Mouse (Mus musculus): ENCODE data around the gene Dlk2. TPM values are rescaled to one million over a fixed set of nuclear protein-coding genes. Genes with fewer than 3 reads are reported as not detected.
A peak's percentile ranks its signal among the peaks of the same experiment; 100 is the strongest.

Dlk2 gene
- polyA plus RNA-seq, 1 experiment from 2014 or later = 2.0 TPM

DNA sequence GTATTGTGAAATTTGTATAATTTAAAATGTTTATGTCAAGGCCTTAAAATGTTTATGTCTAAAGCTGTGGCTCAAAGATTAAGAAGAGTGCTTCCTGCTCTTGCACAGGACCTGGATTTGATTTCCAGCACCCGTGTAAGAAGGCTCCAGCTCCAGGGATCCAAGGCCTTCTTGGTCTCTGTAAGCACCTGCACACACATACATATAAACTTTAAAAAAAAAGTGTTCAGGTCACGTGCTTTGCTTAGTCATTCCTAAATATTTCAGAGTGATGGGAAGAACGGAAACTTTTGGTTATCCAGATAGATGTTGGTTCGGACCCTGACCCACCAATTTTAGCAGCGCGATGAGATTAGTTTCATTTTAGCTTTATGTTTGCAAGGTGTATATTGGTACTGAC is 31.5 kb downstream of the Dlk2 start:
- DNase-seq (ENCODE audit: low spot score) (no peak), ATAC-seq (replicated peaks; ENCODE audit: insufficient number of reproducible peaks, low FRiP score, low TSS enrichment, low read depth) (no peak)
- no peaks in the 10 kb centered on the region for H3K27me3 ChIP-seq (ENCODE audit: control insufficient read depth, insufficient read depth, low read length)
- H3K4me1 ChIP-seq (ENCODE audit: control insufficient read depth, insufficient read depth, low read length) = no peaks in the 10 kb centered on the region
- H3K4me2 ChIP-seq (ENCODE audit: low read depth, low read length) = peak overlapping the region; percentile 76
- peak overlapping the region; percentile 57; the same call in 1 of the 2 replicates for H3K4me3 ChIP-seq (ENCODE audit: low read depth, low read length)
- H3K9ac ChIP-seq (replicated peaks; ENCODE audit: low read length) = peak overlapping the region; percentile 33
- H3K9me3 ChIP-seq (replicated peaks; ENCODE audit: control insufficient read depth, low read length) = no peaks in the 10 kb centered on the region
- H3K36me3 ChIP-seq (replicated peaks; ENCODE audit: control insufficient read depth, insufficient read depth, low read depth, low read length) = no peaks in the 10 kb centered on the region
- 69% methylated on average over 6 of the region's 6 CpGs for WGBS
- peak overlapping the region; percentile 63; the same call in 1 of the 2 replicates for H3K27ac ChIP-seq (replicated peaks; ENCODE audit: low read depth, low read length)

DNA sequence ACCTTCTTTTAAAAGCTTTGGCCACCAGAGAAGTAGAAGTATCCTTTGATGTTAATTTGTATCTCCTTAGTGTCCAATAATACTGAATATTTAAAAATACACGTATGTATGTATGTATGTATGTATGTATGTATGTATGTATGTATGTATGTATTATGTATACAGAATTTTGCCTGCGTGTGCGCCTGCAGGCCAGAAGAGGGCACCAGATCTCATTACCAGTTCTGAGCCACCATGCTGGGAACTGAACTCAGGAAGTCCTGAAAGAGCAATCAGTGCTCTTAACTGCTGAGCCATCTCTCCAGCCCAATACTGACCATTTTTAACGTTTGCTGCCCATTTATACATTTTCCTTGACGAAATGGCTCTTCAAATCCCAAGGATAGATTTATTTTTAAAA is 39.3 kb downstream of the Dlk2 start:
- no peak for ATAC-seq (replicated peaks; ENCODE audit: insufficient number of reproducible peaks, low FRiP score, low TSS enrichment, low read depth)
- 20% methylated on average over 5 of the region's 5 CpGs for WGBS
- no peaks in the 10 kb centered on the region for H3K4me1 ChIP-seq (ENCODE audit: control insufficient read depth, insufficient read depth, low read length)
- H3K4me2 ChIP-seq (ENCODE audit: low read depth, low read length) = no peak overlapping the region
- no peak overlapping the region for H3K4me3 ChIP-seq (ENCODE audit: low read depth, low read length)
- DNase-seq (ENCODE audit: low spot score) = peak; percentile 16
- no peak overlapping the region for H3K9ac ChIP-seq (replicated peaks; ENCODE audit: low read length)
- H3K27ac ChIP-seq (replicated peaks; ENCODE audit: low read depth, low read length) = no peak overlapping the region
- H3K9me3 ChIP-seq (replicated peaks; ENCODE audit: control insufficient read depth, low read length) = no peaks in the 10 kb centered on the region
- no peaks in the 10 kb centered on the region for H3K27me3 ChIP-seq (ENCODE audit: control insufficient read depth, insufficient read depth, low read length)
- no peaks in the 10 kb centered on the region for H3K36me3 ChIP-seq (replicated peaks; ENCODE audit: control insufficient read depth, insufficient read depth, low read depth, low read length)

DNA sequence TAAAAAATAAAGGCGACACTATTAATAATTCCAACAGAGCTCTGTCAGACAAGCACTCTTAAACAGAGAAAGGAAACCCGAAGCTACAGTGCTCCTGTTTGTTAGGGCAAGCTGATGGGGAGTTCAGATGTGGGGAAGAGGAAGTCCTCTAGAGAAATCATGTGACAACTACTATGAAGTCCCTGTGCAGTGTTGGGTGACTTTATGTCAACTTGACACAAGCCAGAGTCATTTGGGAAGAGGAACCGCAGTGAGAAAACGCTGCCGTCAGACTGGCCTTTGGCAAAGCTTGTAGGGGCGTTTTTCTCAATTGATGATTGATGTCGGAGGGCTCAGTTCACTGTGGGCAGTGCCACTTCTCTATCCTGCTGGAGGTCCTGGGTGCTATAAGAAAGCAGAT is 44.0 kb downstream of the Dlk2 start:
- ATAC-seq (replicated peaks; ENCODE audit: insufficient number of reproducible peaks, low FRiP score, low TSS enrichment, low read depth) (no peak), DNase-seq (ENCODE audit: low spot score) (no peak)
- no peak overlapping the region for H3K9ac ChIP-seq (replicated peaks; ENCODE audit: low read length)
- no peaks in the 10 kb centered on the region for H3K9me3 ChIP-seq (replicated peaks; ENCODE audit: control insufficient read depth, low read length)
- no peak overlapping the region for H3K27ac ChIP-seq (replicated peaks; ENCODE audit: low read depth, low read length)
- no peak overlapping the region for H3K4me2 ChIP-seq (ENCODE audit: low read depth, low read length)
- H3K36me3 ChIP-seq (replicated peaks; ENCODE audit: control insufficient read depth, insufficient read depth, low read depth, low read length) = no peaks in the 10 kb centered on the region
- H3K27me3 ChIP-seq (ENCODE audit: control insufficient read depth, insufficient read depth, low read length) = no peaks in the 10 kb centered on the region
- H3K4me1 ChIP-seq (ENCODE audit: control insufficient read depth, insufficient read depth, low read length) = no peaks in the 10 kb centered on the region
- WGBS = 83% methylated on average over 7 of the region's 7 CpGs
- H3K4me3 ChIP-seq (ENCODE audit: low read depth, low read length) = no peak overlapping the region

DNA sequence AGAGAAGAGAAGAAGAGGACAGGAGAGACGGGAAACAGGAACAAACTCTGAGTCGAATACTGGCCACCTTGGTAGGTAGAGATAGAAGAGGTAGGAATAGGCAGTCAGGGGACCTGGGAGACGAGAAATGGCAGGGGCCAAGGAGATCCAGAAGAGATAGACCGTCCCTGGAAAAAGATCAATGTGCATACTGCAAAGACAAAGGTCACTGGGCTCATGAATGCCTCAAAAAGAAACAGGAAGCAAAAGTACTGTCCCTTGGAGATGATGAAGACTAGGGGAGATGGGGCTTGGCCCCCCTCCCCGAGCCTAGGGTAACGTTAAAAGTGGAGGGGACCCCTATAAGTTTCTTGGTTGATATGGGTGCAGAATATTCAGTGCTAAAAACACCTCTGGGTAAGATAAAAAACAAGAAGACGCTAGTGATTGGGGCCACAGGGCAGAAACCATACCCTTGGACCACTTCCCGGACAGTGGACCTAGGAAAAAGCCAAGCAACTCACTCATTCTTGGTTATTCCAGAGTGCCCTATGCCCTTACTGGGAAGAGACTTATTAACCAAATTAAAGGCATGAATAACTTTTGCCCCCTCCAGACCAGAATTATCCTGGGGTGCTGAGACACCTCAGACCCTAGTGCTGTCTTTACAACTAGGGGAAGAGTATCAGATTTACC is 53.9 kb downstream of the Dlk2 start:
- ATAC-seq (replicated peaks; ENCODE audit: insufficient number of reproducible peaks, low FRiP score, low TSS enrichment, low read depth) (no peak), DNase-seq (ENCODE audit: low spot score) (no peak)
- no peak overlapping the region for H3K27ac ChIP-seq (replicated peaks; ENCODE audit: low read depth, low read length)
- no peaks in the 10 kb centered on the region for H3K9me3 ChIP-seq (replicated peaks; ENCODE audit: control insufficient read depth, low read length)
- no peak overlapping the region for H3K9ac ChIP-seq (replicated peaks; ENCODE audit: low read length)
- 83% methylated on average over 8 of the region's 8 CpGs for WGBS
- no peaks in the 10 kb centered on the region for H3K36me3 ChIP-seq (replicated peaks; ENCODE audit: control insufficient read depth, insufficient read depth, low read depth, low read length)
- no peak overlapping the region for H3K4me3 ChIP-seq (ENCODE audit: low read depth, low read length)
- H3K4me1 ChIP-seq (ENCODE audit: control insufficient read depth, insufficient read depth, low read length) = no peaks in the 10 kb centered on the region
- H3K4me2 ChIP-seq (ENCODE audit: low read depth, low read length) = no peak overlapping the region
- H3K27me3 ChIP-seq (ENCODE audit: control insufficient read depth, insufficient read depth, low read length) = no peaks in the 10 kb centered on the region

Other genes with a start within 250 kb of the Dlk2 start
- gene Mrps18a, start 186.4 kb upstream of the Dlk2 start, polyA plus RNA-seq (2014; fragmentation: Nextera tagmentation; extraction: Ambion mirVana) = 133 and 134 TPM in 2 replicates
- 12.5 and 13.0 TPM in 2 replicates for gene Rsph9, start 153.2 kb upstream of the Dlk2 start, polyA plus RNA-seq (2014; fragmentation: Nextera tagmentation; extraction: Ambion mirVana)
- 37.1 and 37.2 TPM in 2 replicates for gene Mad2l1bp, start 143.9 kb upstream of the Dlk2 start, polyA plus RNA-seq (2014; fragmentation: Nextera tagmentation; extraction: Ambion mirVana)
- 18.1 and 19.3 TPM in 2 replicates for gene Gtpbp2, start 136.4 kb upstream of the Dlk2 start, polyA plus RNA-seq (2014; fragmentation: Nextera tagmentation; extraction: Ambion mirVana)
- gene Polh, start 94.8 kb upstream of the Dlk2 start, polyA plus RNA-seq (2014; fragmentation: Nextera tagmentation; extraction: Ambion mirVana) = 11.3 and 12.0 TPM in 2 replicates
- 72.0 and 78.5 TPM in 2 replicates for gene Xpo5, start 94.6 kb upstream of the Dlk2 start, polyA plus RNA-seq (2014; fragmentation: Nextera tagmentation; extraction: Ambion mirVana)
- 121 and 127 TPM in 2 replicates for gene Polr1c, start 49.4 kb upstream of the Dlk2 start, polyA plus RNA-seq (2014; fragmentation: Nextera tagmentation; extraction: Ambion mirVana)
- 55.3 and 63.2 TPM in 2 replicates for gene Yipf3, start 49.3 kb upstream of the Dlk2 start, polyA plus RNA-seq (2014; fragmentation: Nextera tagmentation; extraction: Ambion mirVana)
- gene Lrrc73, start 43.9 kb upstream of the Dlk2 start, polyA plus RNA-seq (2014; fragmentation: Nextera tagmentation; extraction: Ambion mirVana) = 0.89 and 1.2 TPM in 2 replicates
- 38.5 and 43.7 TPM in 2 replicates for gene Tjap1, start 14.4 kb upstream of the Dlk2 start, polyA plus RNA-seq (2014; fragmentation: Nextera tagmentation; extraction: Ambion mirVana)
- 3.2 and 3.6 TPM in 2 replicates for gene Abcc10, start 30.9 kb downstream of the Dlk2 start, polyA plus RNA-seq (2014; fragmentation: Nextera tagmentation; extraction: Ambion mirVana)
- 12.1 and 15.3 TPM in 2 replicates for gene Zfp318, start 86.3 kb downstream of the Dlk2 start, polyA plus RNA-seq (2014; fragmentation: Nextera tagmentation; extraction: Ambion mirVana)
- gene Crip3, start 131.5 kb downstream of the Dlk2 start, polyA plus RNA-seq (2014; fragmentation: Nextera tagmentation; extraction: Ambion mirVana) = 0.43 and 1.0 TPM in 2 replicates
- gene Slc22a7, start 141.0 kb downstream of the Dlk2 start, polyA plus RNA-seq (2014; fragmentation: Nextera tagmentation; extraction: Ambion mirVana) = not detected in 2 replicates
- 0.38 and 0.63 TPM in 2 replicates for gene Ttbk1, start 190.3 kb downstream of the Dlk2 start, polyA plus RNA-seq (2014; fragmentation: Nextera tagmentation; extraction: Ambion mirVana)
- gene Dnph1, start 199.3 kb downstream of the Dlk2 start, polyA plus RNA-seq (2014; fragmentation: Nextera tagmentation; extraction: Ambion mirVana) = 65.9 and 74.9 TPM in 2 replicates
- gene Cul9, start 249.0 kb downstream of the Dlk2 start, polyA plus RNA-seq (2014; fragmentation: Nextera tagmentation; extraction: Ambion mirVana) = 3.5 and 3.7 TPM in 2 replicates

All from embryonic facial prominence, embryonic 11.5 days (tissue).